Mouse (Mus musculus): Measurements from ENCODE around the gene Arl13b. TPM values are rescaled to one million over a fixed set of nuclear protein-coding genes. Genes with fewer than 3 reads are reported as not detected.

The Arl13b gene
- polyA plus RNA-seq, 1 experiment from 2014 or later: 13.5 TPM

- 94% methylated on average over 4 of the region's 4 CpGs for WGBS
Observed at GRCm38 (mm10) chr16:62753079-62753478, 93.8 kb downstream of the Arl13b start.

DNA sequence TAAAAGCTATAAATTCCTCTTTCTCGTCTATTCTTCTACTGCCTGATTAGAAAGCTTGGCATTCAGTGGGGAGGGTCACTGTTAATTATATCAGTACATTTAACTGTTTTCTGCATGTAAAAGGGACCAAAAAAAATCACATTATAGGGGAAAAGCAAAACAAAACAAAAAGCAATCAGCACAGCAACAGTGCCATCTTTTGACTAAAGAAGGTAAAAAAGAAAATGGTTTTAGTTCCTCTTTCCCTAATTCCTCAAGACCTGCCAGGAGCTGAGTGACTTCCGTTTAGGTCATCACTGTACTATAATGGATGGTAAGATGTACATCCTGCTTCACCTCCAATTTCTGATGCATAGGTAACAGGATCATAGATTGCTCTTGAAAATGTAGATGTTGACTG, 101.0 kb downstream of the Arl13b start:
- H3K27ac ChIP-seq: no peak overlapping the region
- no peaks in the 10 kb centered on the region for H3K9me3 ChIP-seq
- no peak overlapping the region for H3K4me3 ChIP-seq
- H3K4me1 ChIP-seq (replicated peaks): no peaks in the 10 kb centered on the region
- no peak for DNase-seq (ENCODE audit: low spot score)
- no peaks in the 10 kb centered on the region for H3K27me3 ChIP-seq (ENCODE audit: insufficient read depth, poor library complexity, severe bottlenecking)
- WGBS: 86% methylated on average over 2 of the region's 2 CpGs
- no peaks in the 10 kb centered on the region for H3K36me3 ChIP-seq

More at GRCm38 (mm10) chr16:62753079-62753478, 93.8 kb downstream of the Arl13b start:
- no peak for DNase-seq (ENCODE audit: low spot score)
- Histone ChIP-seq H3K27me3 (ENCODE audit: insufficient read depth, poor library complexity, severe bottlenecking) (no peaks in the 10 kb centered on the region), H3K4me1 (replicated peaks) (peaks cover 4% of the 10 kb centered on the region; the same call in 1 of the 2 replicates), H3K4me3 (no peak overlapping the region), H3K9me3 (no peaks in the 10 kb centered on the region), H3K27ac (no peak overlapping the region), H3K36me3 (no peaks in the 10 kb centered on the region; the same call in 1 of the 2 replicates)

Other genes starting within 250 kb of the Arl13b start
- gene Nsun3, start 60.2 kb downstream of the Arl13b start, polyA plus RNA-seq (2016; fragmentation: Nextera tagmentation; extraction: Ambion mirVana): 7.8 and 8.0 TPM in 2 replicates
- gene Stx19, start 32.4 kb downstream of the Arl13b start, polyA plus RNA-seq (2016; fragmentation: Nextera tagmentation; extraction: Ambion mirVana): 0.31 and 0.48 TPM in 2 replicates
- gene Pros1, start 7.3 kb upstream of the Arl13b start, polyA plus RNA-seq (2016; fragmentation: Nextera tagmentation; extraction: Ambion mirVana): 16.7 and 18.6 TPM in 2 replicates